Mouse (Mus musculus): ENCODE measurements at regions not wholly inside any gene's neighbourhood (a gene's known extent, or its start where the extent isn't known, plus 50 kb on each side); places are given as distances from the start of the nearest gene placed in this dataset.
A peak's percentile ranks its signal among the peaks of the same experiment; 100 is the strongest.

- no peak for DNase-seq (ENCODE audit: low spot score)
Measured at GRCm38 (mm10) chr12:44796847-44797246, 277.7 kb downstream of the Stxbp6 start.

- DNase-seq (ENCODE audit: low spot score): no peak
Measured at GRCm38 (mm10) chr12:44750743-44751142, 323.8 kb downstream of the Stxbp6 start.

GRCm38 (mm10) chr12:44726767-44727166 lies 347.7 kb downstream of the Stxbp6 start:
- peak; percentile 11 for DNase-seq (ENCODE audit: low spot score)

Data from layer of hippocampus, adult 9-10 months (tissue).